Mouse (Mus musculus): ENCODE data around the gene Usp39. TPM values are rescaled to one million over a fixed set of nuclear protein-coding genes. Genes with fewer than 3 reads are reported as not detected.

Usp39 gene
- total and polyA plus RNA-seq, 2 experiments from 2014 or later, result 33.1 to 64.6 TPM

DNA sequence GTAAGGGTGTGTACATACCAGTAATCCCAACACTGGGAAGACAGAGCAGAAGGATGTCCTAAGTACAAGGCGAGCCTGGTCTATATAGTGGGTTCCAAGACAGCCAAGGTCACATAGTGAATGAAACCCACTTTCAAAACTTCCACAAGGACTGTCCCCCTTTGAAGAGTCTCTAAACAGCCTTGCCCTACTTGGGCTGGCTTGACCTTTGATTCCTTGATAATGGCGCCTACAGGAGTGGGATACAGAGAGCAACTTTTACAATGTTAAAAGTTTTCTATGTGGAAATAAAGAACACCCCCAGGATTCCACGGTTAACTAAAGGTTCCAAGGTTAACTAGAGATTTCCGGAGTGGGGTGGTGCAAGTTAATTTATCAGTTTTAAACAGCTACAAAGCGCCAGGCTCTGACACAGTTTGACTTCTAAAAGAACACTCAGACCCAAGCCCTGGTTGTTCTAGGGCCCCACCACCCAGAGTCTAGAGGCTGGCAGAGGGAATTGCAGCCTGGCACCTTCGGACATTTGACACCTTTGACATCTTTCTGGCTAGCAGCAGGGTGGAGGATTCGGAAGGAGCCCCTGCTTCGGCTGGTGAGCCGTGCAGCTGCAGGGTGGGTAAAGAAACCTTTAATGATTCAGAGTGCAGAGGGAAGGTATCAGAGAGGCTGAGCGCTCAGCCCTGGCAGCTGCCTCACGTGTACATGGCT, 15.1 kb upstream of the Usp39 start:
- DNase-seq (ENCODE audit: low spot score), result no peak
- no peak for TF ChIP-seq CTCF (IDR thresholded peaks at IDR 0.05; ENCODE audit: low read depth)
- no peak overlapping the region for H3K4me2 ChIP-seq (ENCODE audit: low read depth, low read length)
- H3K36me3 ChIP-seq (ENCODE audit: insufficient read depth, low read length), result peaks cover 13% of the 10 kb centered on the region
- no peak overlapping the region for H3K4me3 ChIP-seq (ENCODE audit: low read length)
- H3K9ac ChIP-seq (replicated peaks; ENCODE audit: low read length), result no peak overlapping the region
- no peaks in the 10 kb centered on the region for H3K27me3 ChIP-seq (ENCODE audit: insufficient read depth, low read length)
- ATAC-seq, result no peak
- no peak overlapping the region for H3K27ac ChIP-seq
- no peaks in the 10 kb centered on the region for H3K9me3 ChIP-seq (ENCODE audit: low read length)
- H3K4me1 ChIP-seq (ENCODE audit: insufficient read depth, low read length), result peaks cover 15% of the 10 kb centered on the region
- 73% methylated on average over 11 of the region's 11 CpGs for WGBS

DNA sequence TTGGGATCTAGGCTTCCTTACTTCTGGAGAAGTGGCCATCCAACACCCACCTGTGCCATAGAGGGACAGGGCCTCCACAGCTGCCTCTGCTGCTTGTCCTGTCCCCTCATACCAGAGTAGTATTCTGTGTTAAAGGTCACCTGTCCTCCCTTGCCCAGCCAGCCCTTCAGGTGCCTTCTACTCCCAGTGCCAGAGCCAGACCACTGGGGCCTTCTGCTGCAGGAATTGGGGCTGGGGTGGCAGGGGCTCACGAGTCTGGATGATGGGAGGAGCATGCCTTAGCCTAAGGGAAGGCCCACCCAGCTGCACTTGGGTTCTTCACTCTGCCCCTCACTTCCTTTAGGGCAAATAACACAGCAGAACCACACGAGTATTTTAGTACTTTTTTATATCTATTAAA, 14.4 kb upstream of the Usp39 start:
- H3K9me3 ChIP-seq (ENCODE audit: low read length), result no peaks in the 10 kb centered on the region
- H3K4me2 ChIP-seq (ENCODE audit: low read depth, low read length), result no peak overlapping the region
- no peaks in the 10 kb centered on the region for H3K27me3 ChIP-seq (ENCODE audit: insufficient read depth, low read length)
- peaks cover 13% of the 10 kb centered on the region for H3K36me3 ChIP-seq (ENCODE audit: insufficient read depth, low read length)
- H3K4me1 ChIP-seq (ENCODE audit: insufficient read depth, low read length), result peaks cover 19% of the 10 kb centered on the region
- H3K9ac ChIP-seq (replicated peaks; ENCODE audit: low read length), result no peak overlapping the region
- no peak overlapping the region for H3K27ac ChIP-seq
- H3K4me3 ChIP-seq (ENCODE audit: low read length), result no peak overlapping the region
- ATAC-seq (no peak), DNase-seq (ENCODE audit: low spot score) (no peak)
- no peak for TF ChIP-seq CTCF (IDR thresholded peaks at IDR 0.05; ENCODE audit: low read depth)
- 65% methylated on average over 2 of the region's 2 CpGs for WGBS

DNA sequence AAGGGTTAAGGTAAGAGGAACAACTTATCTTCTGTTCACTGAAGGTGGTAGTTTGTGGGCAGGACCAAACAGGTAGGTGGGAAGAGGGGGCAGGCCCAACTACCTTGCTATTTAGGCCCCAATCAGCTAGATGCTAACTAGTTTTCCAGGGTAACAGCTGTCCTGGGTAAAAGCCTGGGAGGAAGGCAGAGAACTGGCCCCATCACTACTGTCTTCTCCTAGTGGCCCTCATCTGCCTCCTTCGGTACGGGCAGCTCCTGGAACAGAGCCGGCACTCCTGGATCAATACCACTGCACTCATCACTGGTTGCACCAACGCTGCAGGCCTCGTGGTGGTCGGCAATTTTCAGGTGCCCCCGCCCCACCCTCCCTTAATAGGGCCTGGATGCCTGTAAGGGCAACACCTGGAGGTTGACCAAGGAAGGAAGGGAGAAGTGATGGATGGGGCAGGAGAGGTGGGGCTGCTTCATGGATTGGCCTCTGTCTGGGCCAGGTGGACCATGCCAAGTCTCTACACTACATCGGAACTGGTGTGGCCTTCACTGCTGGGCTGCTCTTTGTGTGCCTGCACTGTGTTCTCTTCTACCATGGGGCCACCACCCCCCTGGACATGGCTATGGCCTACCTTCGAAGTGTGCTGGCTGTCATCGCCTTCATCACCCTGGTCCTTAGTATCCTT, 13.2 kb upstream of the Usp39 start:
- WGBS, result 91% methylated on average over 10 of the region's 10 CpGs
- H3K4me1 ChIP-seq (ENCODE audit: insufficient read depth, low read length), result peaks cover 19% of the 10 kb centered on the region

DNA sequence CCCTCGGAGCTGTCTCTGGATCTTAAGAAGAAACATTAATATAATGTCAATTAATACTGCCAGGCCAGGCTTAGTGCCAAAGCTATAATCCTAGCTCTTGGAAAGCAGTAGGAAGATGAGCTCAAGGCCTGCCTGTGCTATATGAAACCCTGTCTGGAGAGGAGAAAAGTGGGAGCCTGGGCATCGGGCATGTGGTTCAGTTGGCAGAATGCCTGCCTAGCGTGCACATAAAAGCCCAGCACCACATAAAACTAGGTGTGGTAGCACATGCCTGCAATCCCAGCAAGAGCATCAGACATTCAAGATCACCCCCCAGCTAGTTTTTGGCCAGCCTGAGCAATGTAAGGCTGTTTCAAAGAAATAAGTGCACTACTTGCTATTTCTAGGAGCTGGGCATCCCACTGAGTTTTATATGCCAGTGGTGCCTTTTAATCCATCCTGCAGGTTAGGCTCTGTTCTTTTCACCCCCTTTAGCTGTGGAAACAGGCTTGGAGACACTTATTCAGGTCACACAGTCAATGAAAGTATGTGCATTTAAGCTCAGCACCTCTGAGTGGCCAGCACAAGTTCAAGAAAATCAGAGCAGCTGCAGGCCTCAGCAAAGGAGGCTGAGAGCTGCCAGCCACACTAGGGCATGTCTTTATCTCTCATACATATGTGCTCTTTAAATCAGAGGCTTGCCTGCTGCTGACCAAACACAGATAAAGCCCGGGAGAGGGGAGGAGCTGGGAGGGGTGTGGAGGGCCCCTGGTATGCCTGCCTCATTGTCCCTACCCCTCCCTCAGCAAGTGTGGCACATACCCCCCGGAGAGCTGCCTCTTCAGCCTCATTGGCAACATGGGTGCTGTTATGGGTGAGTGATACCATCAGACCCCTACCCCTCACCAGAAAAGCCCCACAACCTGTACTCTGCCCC, 12.4 kb upstream of the Usp39 start:
- Histone ChIP-seq H3K4me1 (ENCODE audit: insufficient read depth, low read length) (peaks cover 19% of the 10 kb centered on the region), H3K4me2 (ENCODE audit: low read depth, low read length) (no peak overlapping the region), H3K27ac (no peak overlapping the region), H3K9me3 (ENCODE audit: low read length) (no peaks in the 10 kb centered on the region), H3K9ac (replicated peaks; ENCODE audit: low read length) (no peak overlapping the region), H3K36me3 (ENCODE audit: insufficient read depth, low read length) (peaks cover 13% of the 10 kb centered on the region), H3K27me3 (ENCODE audit: insufficient read depth, low read length) (no peaks in the 10 kb centered on the region), H3K4me3 (ENCODE audit: low read length) (no peak overlapping the region)
- no peak for ATAC-seq
- DNase-seq (ENCODE audit: low spot score), result no peak
- no peak for TF ChIP-seq CTCF (IDR thresholded peaks at IDR 0.05; ENCODE audit: low read depth)
- WGBS, result 58% methylated on average over 5 of the region's 5 CpGs

More for the DNA sequence above, 13.2 kb upstream of the Usp39 start:
- Histone ChIP-seq H3K4me2 (ENCODE audit: low read depth, low read length) (no peak overlapping the region), H3K27ac (no peak overlapping the region), H3K36me3 (ENCODE audit: insufficient read depth, low read length) (peaks cover 13% of the 10 kb centered on the region), H3K27me3 (ENCODE audit: insufficient read depth, low read length) (no peaks in the 10 kb centered on the region), H3K9ac (replicated peaks; ENCODE audit: low read length) (no peak overlapping the region), H3K4me3 (ENCODE audit: low read length) (no peak overlapping the region), H3K9me3 (ENCODE audit: low read length) (no peaks in the 10 kb centered on the region)
- no peak for TF ChIP-seq CTCF (IDR thresholded peaks at IDR 0.05; ENCODE audit: low read depth)
- DNase-seq (ENCODE audit: low spot score) (no peak), ATAC-seq (no peak)

DNA sequence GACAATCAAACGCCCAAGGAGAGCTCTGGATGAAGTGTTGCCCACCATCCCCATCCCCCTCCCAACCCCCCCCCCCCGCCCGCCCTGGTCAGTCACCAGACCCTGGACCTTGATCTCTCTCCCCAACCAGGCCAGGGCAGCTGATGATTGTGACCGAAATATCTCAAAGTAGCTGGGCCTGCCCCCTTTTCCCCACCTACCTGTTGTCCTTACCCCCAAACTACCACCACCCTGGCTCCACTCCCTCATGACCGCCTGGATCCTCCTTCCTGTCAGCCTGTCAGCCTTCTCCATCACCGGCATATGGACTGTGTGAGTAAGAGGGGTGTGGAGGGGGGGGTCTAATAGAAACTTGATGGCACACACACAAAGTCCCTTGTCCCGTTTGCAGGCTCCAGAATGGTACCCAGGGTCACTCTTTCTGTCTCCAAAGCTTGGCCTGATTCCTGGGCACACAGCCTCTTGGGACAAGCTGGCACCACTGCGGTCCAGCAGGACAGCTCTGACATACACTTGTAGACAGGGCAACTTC, 11.1 kb upstream of the Usp39 start:
- Histone ChIP-seq H3K27me3 (ENCODE audit: insufficient read depth, low read length) (no peaks in the 10 kb centered on the region), H3K4me2 (ENCODE audit: low read depth, low read length) (peak overlapping the region; percentile 92), H3K9ac (replicated peaks; ENCODE audit: low read length) (peak overlapping the region; percentile 78), H3K36me3 (ENCODE audit: insufficient read depth, low read length) (peaks cover 13% of the 10 kb centered on the region), H3K9me3 (ENCODE audit: low read length) (no peaks in the 10 kb centered on the region), H3K4me3 (ENCODE audit: low read length) (peak overlapping the region; percentile 67), H3K4me1 (ENCODE audit: insufficient read depth, low read length) (peaks cover 12% of the 10 kb centered on the region), H3K27ac (peak overlapping the region; percentile 74)
- 34% methylated on average over 6 of the region's 8 CpGs for WGBS
- ATAC-seq (peak; percentile 25; the same call in 1 of the 2 replicates), DNase-seq (ENCODE audit: low spot score) (peak; percentile 41)
- TF ChIP-seq CTCF (IDR thresholded peaks at IDR 0.05; ENCODE audit: low read depth), result no peak

Measured in hindbrain, postnatal 0 days (tissue).